Mouse (Mus musculus): ENCODE data around the gene Nod2. TPM values are rescaled to one million over a fixed set of nuclear protein-coding genes. Genes with fewer than 3 reads are reported as not detected.

Gene Nod2
- 0.43 TPM for polyA plus RNA-seq (2012; fragmentation: generic; extraction: Trizol)
- long read RNA-seq, experiment 1: 0 reads
- long read RNA-seq, experiment 2, full-length matches to known transcripts: 7 of 8 reads
- long read RNA-seq, experiment 2, partial matches to known transcripts: 0 of 8 reads
- long read RNA-seq, experiment 2, other reads (novel, unspliced or antisense): 1 of 8 reads

DNA sequence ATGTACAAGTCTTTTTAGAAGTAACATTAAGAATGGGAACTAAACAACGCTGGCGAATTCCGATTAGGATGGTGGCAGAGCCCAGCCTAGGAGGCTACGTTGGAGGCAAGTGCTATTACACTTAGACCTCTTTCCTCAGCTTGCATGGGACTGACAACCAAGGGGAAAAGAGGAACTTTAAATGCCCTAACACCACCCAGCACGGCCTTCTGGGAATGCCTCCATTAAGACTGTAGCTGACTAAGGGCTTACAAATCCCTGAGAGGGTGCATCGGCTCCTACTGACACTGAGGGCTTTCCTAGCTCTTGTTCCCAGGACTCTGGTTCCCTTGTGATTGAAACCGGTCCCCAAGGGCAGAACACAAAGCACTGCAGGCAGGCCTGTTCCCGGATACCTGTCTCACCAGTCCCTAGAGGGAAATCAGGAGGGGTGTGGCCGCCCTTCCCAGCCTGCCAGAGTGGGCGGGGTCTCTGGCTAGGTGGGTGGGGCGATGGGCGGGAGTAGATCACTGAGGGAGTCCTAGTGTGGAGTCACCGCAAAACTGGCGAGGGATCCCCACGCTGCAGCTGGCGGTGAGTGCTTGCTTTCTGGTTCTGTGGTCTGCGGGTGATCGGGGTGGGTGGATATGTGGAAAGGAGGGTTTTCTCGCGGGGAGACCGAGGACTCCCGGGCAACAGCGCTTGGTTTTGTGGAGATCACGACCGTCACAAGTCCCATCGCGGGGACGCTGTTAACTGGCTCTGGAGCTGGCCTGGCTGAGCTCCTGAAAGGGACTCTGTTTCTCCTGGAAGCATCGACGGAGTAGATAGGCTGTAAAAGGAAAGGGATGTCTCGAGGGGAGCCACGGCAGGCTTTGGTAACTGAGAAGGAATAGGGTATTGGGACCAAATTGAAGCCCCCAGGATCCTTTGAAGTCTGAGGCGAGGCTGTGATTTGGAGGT, at the start of gene Nod2:
Nod2 (plus strand) TSS at position 479 of the 942 bp plus-strand sequence.
- Histone ChIP-seq H3K4me3 (ENCODE audit: insufficient read depth, poor library complexity, severe bottlenecking) (peak within 1 kb of the TSS; percentile 7), H3ac (ENCODE audit: control insufficient read depth, insufficient read length, low read depth) (peak within 1 kb of the TSS; percentile 3), H3K27me3 (ENCODE audit: control insufficient read depth, insufficient read depth, insufficient read length) (no peaks in the 10 kb centered on the region), H3K79me3 (ENCODE audit: low read depth) (no peaks in the 10 kb centered on the region), H3K36me3 (ENCODE audit: control insufficient read depth, insufficient read depth) (no peaks in the 10 kb centered on the region), H3K79me2 (ENCODE audit: control insufficient read depth, insufficient read depth) (no peaks in the 10 kb centered on the region)
- TF ChIP-seq FOSL1 (IDR thresholded peaks at IDR 0.05; ENCODE audit: insufficient read depth, low read length, poor library complexity, severe bottlenecking) (no peak), MYOG (IDR thresholded peaks at IDR 0.05; ENCODE audit: control insufficient read depth, extremely low read depth, insufficient read length) (no peak), MAX (IDR thresholded peaks at IDR 0.05) (no peak), CTCF (IDR thresholded peaks at IDR 0.05; ENCODE audit: control insufficient read depth, insufficient read depth, insufficient read length) (no peak), CEBPB (IDR thresholded peaks at IDR 0.05; ENCODE audit: low read depth) (no peak), MYOD1 (IDR thresholded peaks at IDR 0.05; ENCODE audit: control insufficient read depth, insufficient read length, low read depth) (no peak), USF1 (IDR thresholded peaks at IDR 0.05; ENCODE audit: low read depth) (no peak)

DNA sequence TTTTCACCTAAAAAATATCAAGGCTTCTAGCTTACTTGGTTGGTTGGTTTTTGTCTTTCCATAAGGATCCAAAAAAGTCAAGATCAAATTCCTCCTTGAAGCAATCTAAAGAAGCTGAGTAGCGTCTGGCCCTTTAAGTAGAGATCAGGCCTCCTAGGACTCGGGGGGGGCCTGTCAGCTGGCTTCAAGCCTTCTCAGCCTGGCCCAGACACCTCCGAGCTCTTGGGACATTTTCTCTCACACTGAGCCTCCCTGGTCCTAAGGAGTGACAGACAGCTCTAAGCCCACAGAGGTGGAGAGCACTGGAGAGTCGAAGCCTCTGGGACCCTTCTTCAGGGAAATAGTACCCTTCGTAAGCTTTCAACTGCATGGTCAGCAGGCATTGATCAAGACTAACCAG, 48.5 kb upstream of the Nod2 start:
- H3K79me2 ChIP-seq (ENCODE audit: control insufficient read depth, insufficient read depth): no peaks in the 10 kb centered on the region
- no peak overlapping the region for H3ac ChIP-seq (ENCODE audit: control insufficient read depth, insufficient read length, low read depth)
- no peaks in the 10 kb centered on the region for H3K79me3 ChIP-seq (ENCODE audit: low read depth)
- H3K4me3 ChIP-seq (ENCODE audit: insufficient read depth, poor library complexity, severe bottlenecking): no peak overlapping the region
- TF ChIP-seq FOSL1 (IDR thresholded peaks at IDR 0.05; ENCODE audit: insufficient read depth, low read length, poor library complexity, severe bottlenecking): no peak
- TF ChIP-seq CTCF (IDR thresholded peaks at IDR 0.05; ENCODE audit: control insufficient read depth, insufficient read depth, insufficient read length): no peak
- no peak for TF ChIP-seq USF1 (IDR thresholded peaks at IDR 0.05; ENCODE audit: low read depth)
- no peak for TF ChIP-seq MYOG (IDR thresholded peaks at IDR 0.05; ENCODE audit: control insufficient read depth, extremely low read depth, insufficient read length)
- no peak for TF ChIP-seq CEBPB (IDR thresholded peaks at IDR 0.05; ENCODE audit: low read depth)
- TF ChIP-seq MYOD1 (IDR thresholded peaks at IDR 0.05; ENCODE audit: control insufficient read depth, insufficient read length, low read depth): no peak
- TF ChIP-seq MAX (IDR thresholded peaks at IDR 0.05): no peak
- H3K27me3 ChIP-seq (ENCODE audit: control insufficient read depth, insufficient read depth, insufficient read length): peaks cover 41% of the 10 kb centered on the region
- H3K36me3 ChIP-seq (ENCODE audit: control insufficient read depth, insufficient read depth): no peaks in the 10 kb centered on the region

DNA sequence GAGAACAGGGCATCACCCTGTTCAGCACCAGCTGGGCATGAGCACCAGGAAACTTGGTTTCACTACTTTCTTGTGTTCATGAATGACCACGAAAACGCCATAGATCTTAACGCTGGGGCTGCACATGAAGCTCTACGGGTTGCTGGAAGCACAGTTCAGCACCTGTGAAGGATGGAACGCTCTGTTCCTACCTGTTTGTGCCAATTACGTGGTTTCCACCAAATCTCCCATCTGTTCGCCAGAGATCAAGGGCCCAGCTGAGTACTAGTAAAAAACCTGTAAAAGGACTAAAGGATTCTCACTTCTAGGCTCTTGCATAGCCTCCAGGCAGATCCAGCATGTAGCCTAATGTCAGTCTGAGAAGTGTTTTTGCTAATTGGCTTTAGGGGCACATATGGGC, 47.6 kb upstream of the Nod2 start:
- Histone ChIP-seq H3ac (ENCODE audit: control insufficient read depth, insufficient read length, low read depth) (no peak overlapping the region), H3K79me3 (ENCODE audit: low read depth) (no peaks in the 10 kb centered on the region), H3K27me3 (ENCODE audit: control insufficient read depth, insufficient read depth, insufficient read length) (peaks cover 40% of the 10 kb centered on the region), H3K36me3 (ENCODE audit: control insufficient read depth, insufficient read depth) (no peaks in the 10 kb centered on the region), H3K79me2 (ENCODE audit: control insufficient read depth, insufficient read depth) (no peaks in the 10 kb centered on the region), H3K4me3 (ENCODE audit: insufficient read depth, poor library complexity, severe bottlenecking) (no peak overlapping the region)
- TF ChIP-seq USF1 (IDR thresholded peaks at IDR 0.05; ENCODE audit: low read depth) (no peak), FOSL1 (IDR thresholded peaks at IDR 0.05; ENCODE audit: insufficient read depth, low read length, poor library complexity, severe bottlenecking) (no peak), MYOD1 (IDR thresholded peaks at IDR 0.05; ENCODE audit: control insufficient read depth, insufficient read length, low read depth) (no peak), CEBPB (IDR thresholded peaks at IDR 0.05; ENCODE audit: low read depth) (no peak), MAX (IDR thresholded peaks at IDR 0.05) (no peak), CTCF (IDR thresholded peaks at IDR 0.05; ENCODE audit: control insufficient read depth, insufficient read depth, insufficient read length) (no peak), MYOG (IDR thresholded peaks at IDR 0.05; ENCODE audit: control insufficient read depth, extremely low read depth, insufficient read length) (no peak)

DNA sequence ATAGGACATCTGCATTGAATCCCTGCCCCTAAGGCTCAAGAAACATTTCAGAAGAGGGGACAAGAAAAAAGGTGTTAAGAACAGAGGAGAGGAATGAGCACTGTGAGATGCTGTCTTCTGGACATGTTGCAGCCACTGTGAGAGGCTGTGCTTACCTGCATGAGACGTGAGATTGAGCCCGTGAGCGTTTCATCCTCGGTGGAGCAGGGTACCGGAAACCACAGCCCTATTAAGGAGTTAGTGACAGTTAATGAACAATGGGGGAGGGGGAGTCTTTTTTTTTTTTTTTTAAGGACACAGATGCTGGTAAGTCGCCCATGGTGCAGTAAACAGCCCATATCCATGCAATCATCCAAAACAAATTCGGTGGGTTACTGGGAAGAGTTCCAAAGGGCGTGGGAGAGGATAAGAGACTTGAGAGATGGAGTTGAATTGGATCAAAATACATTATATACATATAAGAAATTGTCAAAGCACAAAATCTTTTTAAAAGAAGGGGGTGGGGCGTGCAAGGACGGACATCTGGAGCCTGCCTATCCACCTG, 43.6 kb upstream of the Nod2 start:
- Histone ChIP-seq H3K79me2 (ENCODE audit: control insufficient read depth, insufficient read depth) (no peaks in the 10 kb centered on the region), H3ac (ENCODE audit: control insufficient read depth, insufficient read length, low read depth) (no peak overlapping the region), H3K79me3 (ENCODE audit: low read depth) (no peaks in the 10 kb centered on the region), H3K36me3 (ENCODE audit: control insufficient read depth, insufficient read depth) (no peaks in the 10 kb centered on the region), H3K27me3 (ENCODE audit: control insufficient read depth, insufficient read depth, insufficient read length) (peaks cover 11% of the 10 kb centered on the region), H3K4me3 (ENCODE audit: insufficient read depth, poor library complexity, severe bottlenecking) (no peak overlapping the region)
- TF ChIP-seq USF1 (IDR thresholded peaks at IDR 0.05; ENCODE audit: low read depth): no peak
- TF ChIP-seq MAX (IDR thresholded peaks at IDR 0.05): no peak
- no peak for TF ChIP-seq MYOD1 (IDR thresholded peaks at IDR 0.05; ENCODE audit: control insufficient read depth, insufficient read length, low read depth)
- TF ChIP-seq CTCF (IDR thresholded peaks at IDR 0.05; ENCODE audit: control insufficient read depth, insufficient read depth, insufficient read length): no peak
- no peak for TF ChIP-seq MYOG (IDR thresholded peaks at IDR 0.05; ENCODE audit: control insufficient read depth, extremely low read depth, insufficient read length)
- no peak for TF ChIP-seq FOSL1 (IDR thresholded peaks at IDR 0.05; ENCODE audit: insufficient read depth, low read length, poor library complexity, severe bottlenecking)
- TF ChIP-seq CEBPB (IDR thresholded peaks at IDR 0.05; ENCODE audit: low read depth): no peak

All from C2C12 (cell line).